Mouse (Mus musculus) lung, postnatal 0 days (tissue): ENCODE data around the gene Gm21860. TPM values are rescaled to one million over a fixed set of nuclear protein-coding genes. Genes with fewer than 3 reads are reported as not detected.
"Not testable (repeated sequence)": the region's sequence is repeated elsewhere in the genome, so short reads cannot be mapped to it uniquely, and the experiment has no call there.

Experiments
- ATAC-seq: fragments of 200-750 bp; cut with Nextera tagmentation; 2 replicates; pipeline ENCODE4 v1.8.0; 2017; ENCODE audit warnings: moderate library complexity
- DNase-seq: peaks from one replicate; pipeline ENCODE4 v3.0.0-alpha.2; 2016; ENCODE audit warnings: low spot score
- H3K27ac ChIP-seq: fragments of 300-500 bp; sonication (generic); 2 replicates; pipeline ENCODE4 v1.5.1; 2014; ENCODE audit warnings: antibody characterized with exemption, mild to moderate bottlenecking, low read length, mixed read lengths
- H3K27me3 ChIP-seq: fragments of 300-500 bp; sonication (generic); replicated peaks from 2 replicates; pipeline ENCODE4 v1.6.1; 2014; ENCODE audit warnings: low read length, mixed read lengths; ENCODE audit not compliant: insufficient read depth
- H3K36me3 ChIP-seq: fragments of 300-500 bp; sonication (generic); 2 replicates; pipeline ENCODE4 v1.6.1; 2014; ENCODE audit warnings: low read length, mixed read lengths; ENCODE audit not compliant: insufficient read depth
- H3K4me1 ChIP-seq: fragments of 300-500 bp; sonication (generic); 2 replicates; pipeline ENCODE4 v1.6.1; 2014; ENCODE audit warnings: antibody characterized with exemption, low read depth, low read length, mixed read lengths; ENCODE audit not compliant: insufficient read depth
- H3K4me2 ChIP-seq: fragments of 300-500 bp; sonication (generic); replicated peaks from 2 replicates; pipeline ENCODE4 v1.6.1; 2014; ENCODE audit warnings: low read depth, mild to moderate bottlenecking, low read length, moderate library complexity, mixed read lengths
- H3K4me3 ChIP-seq: fragments of 300-500 bp; sonication (generic); 2 replicates; pipeline ENCODE4 v1.5.1; 2014; ENCODE audit warnings: low read depth, low read length
- H3K9ac ChIP-seq: fragments of 300-500 bp; sonication (generic); replicated peaks from 2 replicates; pipeline ENCODE4 v1.6.1; 2014; ENCODE audit warnings: low read depth, mild to moderate bottlenecking
- H3K9me3 ChIP-seq: fragments of 300-500 bp; sonication (generic); 2 replicates; pipeline ENCODE4 v1.6.1; 2016; ENCODE audit warnings: low read length, mixed read lengths
- CTCF ChIP-seq: IDR thresholded peaks from 2 replicates; pipeline ENCODE4 v1.5.1; 2016; ENCODE audit warnings: antibody characterized with exemption, mild to moderate bottlenecking
- EP300 ChIP-seq: IDR thresholded peaks from 2 replicates; pipeline ENCODE4 v1.6.1; 2016; ENCODE audit warnings: antibody characterized with exemption, mild to moderate bottlenecking, control low read depth
- WGBS: fragments of 180-500 bp; shearing (Covaris S2); extraction: QIAGEN DNeasy Blood & Tissue Kit; methylation state at CpG from one replicate; pipeline ENCODE4 v1.1.7; 2014; 5-methylcytosine and 5-hydroxymethylcytosine counted together
- polyA plus RNA-seq: library from polyadenylated mRNA; unstranded; fragments of >200 nt; fragmentation: Nextera tagmentation; extraction: Ambion mirVana; gene quantifications from 2 replicates; pipeline ENCODE4 v1.2.1, GENCODE M21; 2015

Gm21860 gene
- polyA plus RNA-seq, 1 experiment from 2014 or later: not detected

DNA sequence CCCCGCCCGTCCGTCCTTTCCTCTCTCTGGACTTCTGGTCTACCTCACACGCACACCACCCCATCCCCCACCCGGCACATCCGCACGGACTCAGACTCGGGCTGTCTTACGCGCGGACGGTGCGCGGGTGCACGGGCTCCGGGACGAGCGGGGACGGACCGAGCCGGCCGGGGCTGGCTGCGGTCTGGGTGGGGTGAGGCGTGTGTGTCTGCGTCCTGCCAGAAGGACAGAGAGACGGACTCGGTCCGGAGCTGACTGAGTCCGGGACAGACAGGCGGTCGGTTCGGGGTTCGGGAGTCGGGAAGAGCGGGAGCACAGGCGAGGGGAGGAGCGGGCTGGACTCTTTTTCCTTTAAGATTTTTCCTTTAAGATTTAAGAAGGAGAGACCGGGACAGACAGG is 13.6 kb downstream of the Gm21860 start:
- H3K36me3 ChIP-seq, H3K4me3 ChIP-seq, H3K9ac ChIP-seq, H3K4me1 ChIP-seq, H3K27me3 ChIP-seq, H3K4me2 ChIP-seq, H3K27ac ChIP-seq: not testable (repeated sequence)
- WGBS: 86% methylated on average over 38 of the region's 38 CpGs
- ATAC-seq (peak; percentile 33), DNase-seq (peak; percentile 49)
- H3K9me3 ChIP-seq: peaks cover 24% of the 10 kb centered on the region

DNA sequence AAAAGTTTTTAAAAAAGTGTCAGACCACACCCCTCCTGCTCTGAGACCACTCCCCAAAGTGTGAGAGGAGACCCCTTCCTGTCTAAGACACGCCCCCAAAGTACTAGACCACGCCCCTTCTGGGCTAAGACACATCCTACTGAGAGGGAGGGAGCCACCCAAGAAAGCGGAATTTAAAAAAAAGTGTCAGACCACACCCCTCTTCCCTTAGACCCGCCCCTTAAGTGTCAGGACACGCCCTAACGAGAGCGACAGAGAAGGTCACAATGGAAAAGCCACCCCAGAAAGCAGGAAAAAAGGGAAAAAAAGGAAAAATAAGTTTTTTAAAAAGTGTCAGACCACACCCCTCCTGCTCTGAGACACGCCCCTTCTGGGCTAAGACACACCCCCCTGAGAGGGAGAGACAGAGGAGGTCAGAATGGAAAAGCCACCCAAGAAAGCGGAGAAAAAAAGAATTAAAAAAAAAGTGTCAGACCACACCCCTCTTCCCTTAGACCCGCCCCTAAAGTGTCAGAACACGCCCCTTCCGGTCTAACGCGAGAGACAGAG is 14.5 kb downstream of the Gm21860 start:
- H3K4me3 ChIP-seq: no peak overlapping the region
- ATAC-seq: peak; percentile 10
- H3K27ac ChIP-seq: no peak overlapping the region
- TF ChIP-seq EP300 (no peak), CTCF (no peak)
- 57% methylated on average over 14 of the region's 14 CpGs for WGBS
- H3K36me3 ChIP-seq: peaks cover 6% of the 10 kb centered on the region; the same call in 1 of the 2 replicates
- H3K9me3 ChIP-seq: peaks cover 24% of the 10 kb centered on the region
- H3K27me3 ChIP-seq: no peaks in the 10 kb centered on the region
- peak; percentile 79 for DNase-seq
- no peak overlapping the region for H3K4me2 ChIP-seq
- no peaks in the 10 kb centered on the region for H3K4me1 ChIP-seq
- no peak overlapping the region for H3K9ac ChIP-seq

DNA sequence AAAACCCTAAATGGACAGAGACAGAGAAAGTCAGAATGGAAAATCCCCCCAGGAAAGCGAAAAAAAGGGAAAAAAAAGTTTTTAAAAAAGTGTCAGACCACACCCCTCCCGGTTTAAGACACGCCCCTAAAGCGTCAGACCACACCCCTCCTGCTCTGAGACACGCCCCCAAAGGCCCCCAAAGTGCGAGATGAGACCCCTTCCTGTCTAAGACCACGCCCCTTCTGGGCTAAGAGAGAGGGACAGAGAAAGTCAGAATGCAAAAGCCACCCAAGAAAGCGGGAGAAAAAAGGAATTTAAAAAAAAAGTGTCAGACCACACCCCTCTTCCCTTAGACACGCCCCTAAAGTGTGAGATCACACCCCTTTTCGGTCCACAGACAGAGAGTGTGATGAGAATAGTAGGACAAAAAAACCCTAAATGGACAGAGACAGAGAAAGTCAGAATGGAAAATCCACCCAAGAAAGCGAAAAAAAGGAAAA is 15.0 kb downstream of the Gm21860 start:
- not testable (repeated sequence) for H3K4me3 ChIP-seq, H3K9ac ChIP-seq, H3K27ac ChIP-seq, H3K4me1 ChIP-seq, H3K4me2 ChIP-seq, DNase-seq, H3K36me3 ChIP-seq, H3K27me3 ChIP-seq, ATAC-seq
- peaks cover 24% of the 10 kb centered on the region for H3K9me3 ChIP-seq
- WGBS: 52% methylated on average over 11 of the region's 11 CpGs

DNA sequence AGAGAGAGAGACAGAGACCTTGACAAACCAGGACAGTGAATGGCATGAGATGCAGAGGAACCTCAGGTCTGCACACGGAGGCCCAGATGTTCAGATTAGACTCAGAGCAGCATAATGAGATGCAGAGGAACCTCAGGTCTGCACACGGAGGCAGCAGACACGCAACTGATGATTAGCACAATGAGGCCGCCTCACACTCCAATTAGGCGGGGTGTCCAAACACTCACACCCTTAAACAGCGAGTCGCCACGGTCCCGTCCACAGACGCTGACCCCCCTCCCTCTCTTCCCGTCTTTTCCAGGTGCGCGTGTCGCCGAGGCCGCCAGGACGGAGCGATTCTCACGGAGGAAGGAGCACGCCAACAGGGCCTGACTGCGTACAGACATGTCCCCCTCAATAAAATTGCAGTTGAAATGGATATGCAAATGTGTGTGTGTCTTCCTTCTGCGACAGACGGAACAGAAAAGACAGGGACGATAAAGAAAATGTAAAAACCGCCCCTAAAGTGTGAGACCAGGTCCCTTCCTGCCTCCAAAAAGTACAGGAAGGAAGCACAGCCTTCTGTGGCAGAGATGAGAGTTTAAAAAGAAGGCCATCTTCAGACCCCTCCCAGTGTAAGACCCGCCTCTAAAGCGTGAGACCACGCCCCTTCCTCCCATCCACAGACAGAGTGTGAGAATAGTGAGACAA is 15.6 kb downstream of the Gm21860 start:
- DNase-seq (peak; percentile 68), ATAC-seq (peak; percentile 22; the same call in 1 of the 2 replicates)
- H3K36me3 ChIP-seq, H3K4me3 ChIP-seq, H3K4me2 ChIP-seq, H3K4me1 ChIP-seq, H3K9ac ChIP-seq, H3K27ac ChIP-seq, H3K27me3 ChIP-seq: not testable (repeated sequence)
- WGBS: 80% methylated on average over 28 of the region's 28 CpGs
- H3K9me3 ChIP-seq: peaks cover 24% of the 10 kb centered on the region

DNA sequence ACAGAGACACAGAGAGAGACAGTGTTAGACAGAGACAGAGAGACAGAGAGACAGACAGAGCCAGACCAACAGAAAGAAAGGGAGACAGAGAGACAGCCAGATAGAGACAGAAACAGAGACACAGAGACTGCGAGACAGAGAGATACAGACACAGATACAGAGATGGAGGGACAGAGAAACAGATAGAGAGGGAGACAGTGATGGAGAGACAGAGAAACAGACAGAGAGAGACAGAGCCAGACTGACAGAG is 16.3 kb downstream of the Gm21860 start:
- no peak for ATAC-seq
- 82% methylated on average over 1 of the region's 1 CpGs for WGBS
- TF ChIP-seq CTCF (no peak), EP300 (no peak)

DNA sequence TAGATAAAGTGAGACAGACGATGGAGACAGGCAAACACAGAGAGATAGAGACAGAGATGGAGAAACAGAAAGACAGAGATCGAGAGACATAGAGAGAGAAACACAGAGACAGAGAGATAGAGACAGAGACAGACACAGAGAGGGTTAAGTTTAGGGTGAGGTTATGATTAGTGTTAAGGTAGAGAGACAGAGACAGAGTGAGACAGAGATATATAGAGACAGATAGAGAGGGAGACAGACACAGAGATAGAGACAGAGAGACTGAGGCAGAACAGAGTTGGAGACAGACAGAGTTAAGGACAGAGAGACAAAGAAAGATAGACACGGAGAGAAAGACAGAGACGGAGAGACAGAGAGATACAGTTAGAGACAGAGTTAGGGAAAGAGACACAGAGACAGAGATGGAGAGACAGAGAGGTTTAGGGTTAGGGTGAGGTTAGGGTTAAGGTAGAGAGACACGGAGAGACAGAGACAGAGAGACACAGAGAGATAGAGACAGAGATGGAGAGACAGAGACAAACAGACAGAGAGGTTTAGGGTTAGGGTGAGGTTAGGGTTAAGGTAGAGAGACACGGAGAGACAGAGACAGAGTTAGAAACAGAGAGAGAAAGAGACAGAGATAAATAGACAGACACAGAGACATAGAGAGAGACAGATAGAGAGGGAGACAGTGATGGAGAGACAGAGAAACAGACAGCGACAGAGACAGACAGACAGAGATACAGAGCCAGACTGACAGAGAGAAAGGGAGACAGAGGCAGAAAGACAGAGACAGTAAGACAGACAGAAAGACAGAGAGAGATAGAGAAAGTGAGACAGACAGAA is 16.8 kb downstream of the Gm21860 start:
- H3K27me3 ChIP-seq: no peaks in the 10 kb centered on the region
- no peak overlapping the region for H3K4me3 ChIP-seq
- no peak overlapping the region for H3K4me2 ChIP-seq
- 84% methylated on average over 7 of the region's 7 CpGs for WGBS
- H3K9me3 ChIP-seq: peaks cover 24% of the 10 kb centered on the region
- TF ChIP-seq CTCF: no peak
- H3K27ac ChIP-seq: no peak overlapping the region
- peaks cover 6% of the 10 kb centered on the region; the same call in 1 of the 2 replicates for H3K36me3 ChIP-seq
- H3K9ac ChIP-seq: no peak overlapping the region
- no peak for DNase-seq
- ATAC-seq: no peak
- no peaks in the 10 kb centered on the region for H3K4me1 ChIP-seq

More for the DNA sequence above, 16.3 kb downstream of the Gm21860 start:
- H3K9ac ChIP-seq: no peak overlapping the region
- peaks cover 6% of the 10 kb centered on the region; the same call in 1 of the 2 replicates for H3K36me3 ChIP-seq
- H3K4me1 ChIP-seq: no peaks in the 10 kb centered on the region
- H3K4me2 ChIP-seq: no peak overlapping the region
- peaks cover 24% of the 10 kb centered on the region for H3K9me3 ChIP-seq
- H3K27me3 ChIP-seq: no peaks in the 10 kb centered on the region
- no peak for DNase-seq
- no peak overlapping the region for H3K27ac ChIP-seq
- no peak overlapping the region for H3K4me3 ChIP-seq

DNA sequence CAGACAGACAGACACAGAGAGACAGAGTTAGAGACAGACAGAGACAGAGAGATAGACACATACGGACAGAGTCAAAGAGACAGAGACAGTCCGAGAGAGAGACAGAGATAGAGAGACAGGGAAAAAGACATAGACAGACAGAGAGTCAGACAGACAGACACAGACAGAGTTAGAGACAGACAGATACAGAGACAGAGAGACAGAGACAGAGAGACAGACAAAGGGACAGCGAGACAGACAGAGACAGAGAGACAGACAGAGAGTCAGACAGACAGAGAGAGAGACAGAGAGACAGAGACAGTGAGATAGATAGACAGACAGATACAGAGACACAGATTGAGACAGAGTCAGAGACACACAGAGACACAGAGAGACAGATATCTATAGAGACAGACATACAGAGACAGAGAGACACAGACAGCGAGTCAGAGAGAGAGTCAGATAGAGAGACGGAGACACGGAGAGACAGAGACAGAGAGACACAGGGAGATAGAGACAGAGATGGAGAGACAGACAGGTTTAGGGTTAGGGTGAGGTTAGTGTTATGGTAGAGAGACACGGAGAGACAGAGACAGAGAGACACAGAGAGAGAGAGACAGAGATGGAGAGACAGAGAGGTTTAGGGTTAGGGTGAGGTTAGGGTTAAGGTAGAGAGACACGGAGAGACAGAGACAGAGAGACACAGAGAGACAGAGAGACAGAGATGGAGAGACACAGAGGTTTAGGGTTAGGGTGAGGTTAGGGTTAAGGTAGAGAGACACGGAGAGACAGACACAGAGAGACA is 18.2 kb downstream of the Gm21860 start:
- H3K9ac ChIP-seq, DNase-seq, H3K4me3 ChIP-seq, H3K27me3 ChIP-seq, H3K4me2 ChIP-seq, ATAC-seq, H3K4me1 ChIP-seq, H3K36me3 ChIP-seq, H3K27ac ChIP-seq: not testable (repeated sequence)
- 88% methylated on average over 4 of the region's 9 CpGs for WGBS
- H3K9me3 ChIP-seq: peaks cover 18% of the 10 kb centered on the region

DNA sequence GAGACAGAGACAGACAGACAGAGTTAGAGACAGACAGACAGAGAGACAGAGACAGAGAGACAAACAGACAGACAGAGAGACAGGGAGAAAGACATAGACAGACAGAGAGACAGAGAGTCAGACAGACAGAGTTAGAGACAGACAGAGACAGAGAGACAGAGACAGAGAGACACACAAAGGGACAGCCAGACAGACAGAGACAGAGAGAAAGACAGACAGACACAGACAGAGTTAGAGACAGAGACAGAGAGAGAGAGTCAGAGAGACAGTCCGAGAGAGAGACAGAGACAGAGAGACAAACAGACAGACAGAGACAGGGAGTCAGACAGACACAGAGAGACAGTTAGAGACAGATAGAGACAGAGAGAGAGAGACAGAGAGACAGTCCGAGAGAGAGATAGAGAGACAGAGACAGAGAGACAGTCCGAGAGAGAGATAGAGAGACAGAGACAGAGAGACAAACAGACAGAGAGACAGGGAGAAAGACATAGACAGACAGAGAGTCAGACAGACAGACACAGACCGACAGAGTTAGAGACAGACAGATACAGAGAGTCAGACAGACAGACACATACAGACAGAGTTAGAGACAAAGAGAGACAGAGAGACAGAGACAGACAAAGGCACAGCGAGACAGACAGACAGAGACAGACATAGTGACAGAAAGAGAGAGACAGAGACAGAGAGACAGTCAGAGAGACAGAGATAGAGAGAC is 19.3 kb downstream of the Gm21860 start:
- not testable (repeated sequence) for H3K9ac ChIP-seq

More for the DNA sequence above, 19.3 kb downstream of the Gm21860 start:
- H3K36me3 ChIP-seq, H3K4me2 ChIP-seq, H3K4me1 ChIP-seq, DNase-seq, H3K4me3 ChIP-seq, H3K27ac ChIP-seq, ATAC-seq, H3K27me3 ChIP-seq: not testable (repeated sequence)
- peaks cover 12% of the 10 kb centered on the region for H3K9me3 ChIP-seq
- 100% methylated on average over 1 of the region's 5 CpGs for WGBS
